Mouse (Mus musculus) cerebellum, postnatal 25 days (tissue): Measurements from ENCODE around the gene Gpr15.
A peak's percentile ranks its signal among the peaks of the same experiment; 100 is the strongest.

Experiments
- DNase-seq, 2 experiments: peaks; one replicate each; pipeline ENCODE4 v3.0.0; 2021; ENCODE audit warnings: mixed read lengths in 2 of 2

Gpr15 gene

GRCm38 (mm10) chr16:58669917-58670630 lies 48.8 kb downstream of the Gpr15 start, which contains the start of gene Cpox:
Gene Cpox (plus strand): TSS chr16:58670292.
- peak; percentile 88 for DNase-seq

DNA sequence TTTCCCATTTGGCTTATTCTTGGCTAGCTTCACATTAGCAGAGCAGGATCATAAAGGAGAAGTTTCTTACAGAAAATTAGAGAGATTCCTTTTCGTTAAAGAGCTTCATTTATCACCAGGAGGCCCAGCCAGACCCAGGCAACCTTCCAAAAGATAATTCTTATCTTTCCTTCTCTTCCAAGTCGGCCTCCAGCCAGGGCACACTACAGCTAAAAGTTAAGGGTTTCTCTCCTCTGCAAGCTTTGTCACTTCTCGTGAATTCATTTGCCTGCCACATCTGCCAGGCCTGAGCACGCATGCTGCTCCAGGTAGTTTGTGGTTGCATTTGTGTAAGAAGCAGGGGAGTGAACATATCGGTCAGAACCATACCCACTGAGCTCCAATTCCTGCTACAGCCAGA lies 49.6 kb downstream of the Gpr15 start:
- DNase-seq, result no peak

GRCm38 (mm10) chr16:58668586-58668985 lies 50.3 kb downstream of the Gpr15 start:
- no peak for DNase-seq
